Mouse (Mus musculus): ENCODE data around the gene Angpt4. TPM values are rescaled to one million over a fixed set of nuclear protein-coding genes. Genes with fewer than 3 reads are reported as not detected.
A peak's percentile ranks its signal among the peaks of the same experiment; 100 is the strongest.

Gene Angpt4
- polyA plus RNA-seq, 1 experiment from 2014 or later = 0.32 TPM

DNA sequence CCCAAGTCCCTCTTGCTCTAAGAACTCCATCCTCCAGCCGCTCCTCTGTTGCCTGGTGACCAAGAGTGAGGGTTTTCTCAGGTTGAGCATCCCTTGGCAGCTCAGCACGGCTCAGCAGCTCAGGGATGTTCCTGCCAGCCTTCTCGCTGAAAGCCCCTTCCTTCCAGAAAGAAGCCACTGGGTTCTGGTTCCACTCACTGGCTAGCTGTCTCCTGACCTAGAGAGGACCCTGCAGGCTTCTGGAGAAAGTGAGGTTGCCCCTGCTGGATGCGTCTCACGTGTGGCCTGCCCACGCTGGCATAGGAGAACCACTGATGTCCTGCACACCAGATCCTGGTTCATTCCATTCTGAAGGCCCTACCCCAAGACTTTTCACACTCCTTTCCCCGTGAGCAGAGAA lies 58.0 kb downstream of the Angpt4 start:
- Histone ChIP-seq H3K4me1 (ENCODE audit: insufficient read depth) (peaks cover 13% of the 10 kb centered on the region), H3K27me3 (ENCODE audit: insufficient read depth, low read length) (no peaks in the 10 kb centered on the region), H3K9me3 (ENCODE audit: low read depth, low read length) (no peaks in the 10 kb centered on the region), H3K9ac (no peak overlapping the region), H3K36me3 (ENCODE audit: insufficient read depth) (peaks cover 38% of the 10 kb centered on the region), H3K4me3 (ENCODE audit: low read depth, low read length) (no peak overlapping the region), H3K4me2 (no peak overlapping the region), H3K27ac (ENCODE audit: low read depth) (no peak overlapping the region)
- no peak for DNase-seq
- 88% methylated on average over 7 of the region's 7 CpGs for WGBS
- no peak for TF ChIP-seq CTCF (IDR thresholded peaks at IDR 0.05; ENCODE audit: low read depth)
- ATAC-seq (ENCODE audit: insufficient read depth) = no peak

DNA sequence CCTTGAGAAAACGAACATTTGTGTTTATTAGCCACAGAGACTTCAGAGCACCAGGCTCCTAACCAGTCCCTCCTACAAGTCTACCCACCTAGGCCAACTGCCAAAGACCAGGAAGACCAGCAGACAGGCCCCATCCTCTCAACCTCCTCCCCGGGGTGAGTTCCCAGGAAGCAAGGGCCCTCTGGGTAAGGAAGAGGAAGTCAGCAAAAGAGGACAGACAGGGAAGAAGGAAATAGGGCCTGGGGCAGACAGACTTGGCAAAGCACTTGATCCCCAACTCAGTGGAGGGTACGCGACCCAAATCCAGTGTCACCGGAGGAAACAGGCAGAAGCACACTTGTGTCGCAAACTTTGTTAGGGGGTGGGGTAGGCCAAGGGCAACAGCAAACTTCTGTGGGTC lies 58.4 kb downstream of the Angpt4 start:
- no peak overlapping the region for H3K4me2 ChIP-seq
- 93% methylated on average over 6 of the region's 6 CpGs for WGBS
- DNase-seq = no peak
- ATAC-seq (ENCODE audit: insufficient read depth) = no peak
- H3K27ac ChIP-seq (ENCODE audit: low read depth) = no peak overlapping the region
- no peak for TF ChIP-seq CTCF (IDR thresholded peaks at IDR 0.05; ENCODE audit: low read depth)
- H3K4me3 ChIP-seq (ENCODE audit: low read depth, low read length) = no peak overlapping the region
- no peaks in the 10 kb centered on the region for H3K9me3 ChIP-seq (ENCODE audit: low read depth, low read length)
- H3K9ac ChIP-seq = no peak overlapping the region
- peaks cover 38% of the 10 kb centered on the region for H3K36me3 ChIP-seq (ENCODE audit: insufficient read depth)
- no peaks in the 10 kb centered on the region for H3K27me3 ChIP-seq (ENCODE audit: insufficient read depth, low read length)
- peaks cover 13% of the 10 kb centered on the region for H3K4me1 ChIP-seq (ENCODE audit: insufficient read depth)

DNA sequence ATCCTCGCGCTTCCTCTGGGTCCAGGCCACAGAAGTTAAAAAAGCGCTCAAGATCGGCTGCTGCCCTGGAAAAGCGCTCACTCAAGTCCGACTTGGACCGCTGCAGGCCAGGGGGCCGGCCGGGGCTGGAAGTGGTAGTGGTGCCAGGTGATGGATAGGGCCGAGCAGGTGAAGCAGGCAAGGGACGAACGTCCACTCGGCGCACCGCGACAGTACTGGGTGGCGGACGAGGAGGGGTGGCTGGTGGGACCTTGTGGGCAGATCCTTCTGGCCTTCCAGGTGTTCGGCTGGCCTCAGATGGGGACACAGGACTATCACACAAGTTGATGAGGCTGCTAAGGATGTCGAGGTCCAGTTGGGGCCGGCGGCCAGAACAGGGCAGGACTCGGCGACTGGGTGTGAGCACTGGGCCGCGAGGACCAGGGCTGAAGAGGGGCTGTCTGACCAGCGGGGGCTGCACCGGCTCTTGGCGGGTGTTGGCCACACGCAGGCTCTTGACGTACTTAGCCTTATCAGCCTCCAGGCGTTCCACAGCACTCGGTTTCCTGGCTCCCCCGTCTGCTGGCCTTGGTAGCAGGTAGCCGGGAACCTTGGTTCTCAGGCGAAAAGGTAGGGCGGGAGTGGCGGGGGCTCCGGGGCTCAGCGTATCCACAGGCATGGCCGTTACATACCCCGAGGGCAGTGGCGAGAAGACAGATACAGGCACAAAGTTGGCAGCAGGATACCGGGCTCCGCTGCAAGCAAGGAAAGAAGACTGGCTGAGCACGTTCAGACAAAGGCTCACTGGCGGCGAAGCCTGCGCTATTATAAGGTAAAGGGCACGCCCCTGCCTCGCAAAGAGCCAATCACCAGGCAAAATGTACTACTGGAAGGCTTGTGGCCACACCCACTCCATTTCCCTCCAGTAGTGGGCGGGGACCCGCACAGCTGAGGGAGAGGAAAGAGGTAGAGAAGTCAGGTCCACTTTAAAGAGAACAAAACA lies 59.5 kb downstream of the Angpt4 start:
- peak; percentile 86 for ATAC-seq (ENCODE audit: insufficient read depth)
- 42% methylated on average over 53 of the region's 53 CpGs for WGBS
- no peaks in the 10 kb centered on the region for H3K27me3 ChIP-seq (ENCODE audit: insufficient read depth, low read length)
- peaks cover 38% of the 10 kb centered on the region for H3K36me3 ChIP-seq (ENCODE audit: insufficient read depth)
- TF ChIP-seq CTCF (IDR thresholded peaks at IDR 0.05; ENCODE audit: low read depth) = no peak
- DNase-seq = peak; percentile 93
- peak overlapping the region; percentile 20 for H3K4me3 ChIP-seq (ENCODE audit: low read depth, low read length)
- peak overlapping the region; percentile 62 for H3K4me2 ChIP-seq
- peak overlapping the region; percentile 74 for H3K27ac ChIP-seq (ENCODE audit: low read depth)
- H3K9ac ChIP-seq = peak overlapping the region; percentile 46
- no peaks in the 10 kb centered on the region for H3K9me3 ChIP-seq (ENCODE audit: low read depth, low read length)
- H3K4me1 ChIP-seq (ENCODE audit: insufficient read depth) = peaks cover 13% of the 10 kb centered on the region

DNA sequence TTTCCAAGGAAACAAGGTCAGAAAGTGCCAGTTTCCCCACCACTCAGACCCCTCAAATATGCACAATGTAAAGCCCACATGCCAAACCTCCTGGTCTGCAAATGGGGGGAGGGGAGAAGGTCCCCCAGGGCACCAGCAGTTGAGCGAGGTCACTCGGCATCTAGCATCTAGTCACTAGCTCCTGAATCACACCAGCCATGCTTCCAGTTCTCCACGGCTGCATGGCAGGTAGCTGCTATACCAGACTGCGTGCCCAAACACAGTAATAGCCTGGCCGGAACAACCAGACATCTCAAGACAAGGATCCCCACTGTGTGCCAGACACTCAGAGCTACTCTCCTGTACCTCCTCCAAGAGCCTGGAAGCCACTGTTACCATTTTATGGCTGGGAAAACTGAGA lies 60.7 kb downstream of the Angpt4 start:
- peak overlapping the region; percentile 62; the same call in 1 of the 2 replicates for H3K4me2 ChIP-seq
- H3K36me3 ChIP-seq (ENCODE audit: insufficient read depth) = peaks cover 32% of the 10 kb centered on the region
- no peak overlapping the region for H3K27ac ChIP-seq (ENCODE audit: low read depth)
- H3K4me1 ChIP-seq (ENCODE audit: insufficient read depth) = peaks cover 13% of the 10 kb centered on the region
- 72% methylated on average over 5 of the region's 5 CpGs for WGBS
- no peak for TF ChIP-seq CTCF (IDR thresholded peaks at IDR 0.05; ENCODE audit: low read depth)
- no peak overlapping the region for H3K9ac ChIP-seq
- H3K4me3 ChIP-seq (ENCODE audit: low read depth, low read length) = no peak overlapping the region
- no peaks in the 10 kb centered on the region for H3K9me3 ChIP-seq (ENCODE audit: low read depth, low read length)
- no peaks in the 10 kb centered on the region for H3K27me3 ChIP-seq (ENCODE audit: insufficient read depth, low read length)
- DNase-seq (no peak), ATAC-seq (ENCODE audit: insufficient read depth) (no peak)

DNA sequence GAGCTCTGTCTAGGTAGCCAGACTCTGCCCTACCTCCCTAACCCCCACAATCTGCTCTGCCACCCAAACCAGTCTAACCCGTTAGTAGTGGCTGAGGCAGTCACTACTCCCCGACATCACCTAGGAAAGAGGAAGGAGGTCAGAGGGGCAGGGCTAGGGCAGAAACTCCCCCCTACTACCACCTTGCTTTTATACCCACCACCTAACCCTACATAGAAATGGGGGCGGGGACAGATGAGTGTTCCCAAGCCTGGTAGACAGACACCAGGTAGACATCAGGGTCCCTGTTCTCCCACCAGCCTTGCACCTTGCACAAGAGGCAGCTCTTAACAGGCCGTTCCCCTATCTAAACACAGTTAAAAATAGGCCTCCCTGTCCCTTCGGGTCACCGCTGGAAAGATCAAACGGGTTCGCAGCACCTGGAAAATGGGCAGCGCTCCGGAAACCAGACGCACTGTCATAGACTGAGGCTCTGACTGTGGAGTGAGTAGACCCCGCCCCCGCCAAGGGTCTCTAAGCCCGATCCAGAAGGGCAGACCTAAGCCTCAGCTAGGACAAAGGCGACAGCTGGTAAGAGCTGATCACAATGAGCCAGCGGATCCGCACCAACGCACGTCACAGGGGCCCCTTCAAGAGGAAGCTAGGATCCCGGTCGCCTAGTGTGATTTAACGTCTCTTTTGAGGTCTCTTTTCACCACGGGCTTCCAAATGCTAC lies 62.0 kb downstream of the Angpt4 start:
- H3K9me3 ChIP-seq (ENCODE audit: low read depth, low read length) = no peaks in the 10 kb centered on the region
- TF ChIP-seq CTCF (IDR thresholded peaks at IDR 0.05; ENCODE audit: low read depth) = no peak
- WGBS = 29% methylated on average over 23 of the region's 23 CpGs
- H3K4me1 ChIP-seq (ENCODE audit: insufficient read depth) = peaks cover 13% of the 10 kb centered on the region
- H3K36me3 ChIP-seq (ENCODE audit: insufficient read depth) = peaks cover 24% of the 10 kb centered on the region; the same call in 1 of the 2 replicates
- no peaks in the 10 kb centered on the region for H3K27me3 ChIP-seq (ENCODE audit: insufficient read depth, low read length)
- H3K9ac ChIP-seq = peak overlapping the region; percentile 49
- peak; percentile 29; the same call in 1 of the 2 replicates for ATAC-seq (ENCODE audit: insufficient read depth)
- peak; percentile 48 for DNase-seq
- peak overlapping the region; percentile 68 for H3K27ac ChIP-seq (ENCODE audit: low read depth)
- peak overlapping the region; percentile 62 for H3K4me2 ChIP-seq
- H3K4me3 ChIP-seq (ENCODE audit: low read depth, low read length) = peak overlapping the region; percentile 36

DNA sequence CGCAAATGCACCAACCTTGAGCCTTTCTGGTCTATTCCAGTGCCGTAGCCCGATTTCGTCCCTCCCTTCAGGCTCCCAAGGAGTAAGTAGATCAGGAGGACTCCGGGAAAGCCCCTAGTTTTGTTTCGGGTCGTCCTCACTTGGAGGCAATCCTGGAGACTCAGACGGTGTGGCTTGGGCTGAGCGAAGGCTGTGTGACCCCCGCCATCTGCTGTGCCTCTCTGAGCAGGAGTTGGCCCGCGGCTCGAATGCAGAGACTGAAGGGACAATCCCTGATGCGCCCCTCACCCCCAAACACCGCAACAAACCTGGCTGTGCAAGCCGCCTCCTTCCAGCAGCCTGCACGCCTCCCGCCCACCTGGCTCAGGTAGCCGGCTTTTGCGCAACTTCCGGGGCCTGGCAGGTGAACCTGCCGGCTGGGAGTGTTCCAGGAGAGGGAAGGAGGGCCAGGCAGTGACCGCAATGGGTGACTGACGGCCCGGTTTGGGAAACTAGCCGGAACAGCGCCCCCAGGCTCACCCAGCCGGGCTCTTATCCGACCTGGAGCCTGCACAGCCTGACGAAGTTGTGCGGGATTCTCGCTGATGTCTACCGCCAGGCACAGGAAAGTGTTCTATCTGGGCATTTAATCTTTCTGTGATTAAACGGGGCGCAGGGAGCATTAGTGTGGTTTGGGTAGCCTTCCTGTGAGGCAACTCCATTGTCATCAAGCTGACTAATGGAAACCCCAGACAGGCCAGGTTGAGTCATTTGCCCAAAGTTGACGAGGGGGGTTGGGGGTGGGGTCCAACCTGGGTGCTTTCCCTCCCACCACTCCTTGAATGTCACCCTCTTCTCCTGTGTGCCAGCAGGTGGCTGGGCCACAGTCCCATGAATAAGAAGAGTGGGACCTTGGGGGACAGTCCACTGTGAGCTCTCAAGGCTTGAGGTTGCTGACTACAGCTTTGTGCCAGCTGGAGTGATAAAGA lies 62.9 kb downstream of the Angpt4 start:
- Histone ChIP-seq H3K36me3 (ENCODE audit: insufficient read depth) (peaks cover 15% of the 10 kb centered on the region; the same call in 1 of the 2 replicates), H3K4me1 (ENCODE audit: insufficient read depth) (peaks cover 13% of the 10 kb centered on the region), H3K9me3 (ENCODE audit: low read depth, low read length) (no peaks in the 10 kb centered on the region), H3K27ac (ENCODE audit: low read depth) (peak overlapping the region; percentile 68), H3K9ac (peak overlapping the region; percentile 49), H3K27me3 (ENCODE audit: insufficient read depth, low read length) (no peaks in the 10 kb centered on the region), H3K4me3 (ENCODE audit: low read depth, low read length) (peak overlapping the region; percentile 36), H3K4me2 (peak overlapping the region; percentile 62)
- DNase-seq = peak; percentile 72
- WGBS = 20% methylated on average over 36 of the region's 36 CpGs
- peak; percentile 43 for TF ChIP-seq CTCF (IDR thresholded peaks at IDR 0.05; ENCODE audit: low read depth)
- 0 out of 2 replicates have a peak, but pooled peaks have one; percentile 5 for ATAC-seq (ENCODE audit: insufficient read depth)
